Mouse (Mus musculus) layer of hippocampus, postnatal 14 days (tissue): ENCODE data around the gene Wee1. TPM values are rescaled to one million over a fixed set of nuclear protein-coding genes. Genes with fewer than 3 reads are reported as not detected.
"Not testable (repeated sequence)": the region's sequence is repeated elsewhere in the genome, so short reads cannot be mapped to it uniquely, and the experiment has no call there.

ENCODE experiments used
- DNase-seq, 2 experiments: peaks; one replicate each; pipeline ENCODE4 v3.0.0; 2021 to 2022; ENCODE audit warnings: low spot score in 2 of 2, mixed read lengths in 1 of 2
- total RNA-seq, 2 experiments: library from RNA; stranded (reverse); gene quantifications; 2 replicates each; pipeline ENCODE4 v1.2.3; 2021

The Wee1 gene
- total RNA-seq, 2 experiments from 2014 or later, result 12.9 to 13.0 TPM

DNA sequence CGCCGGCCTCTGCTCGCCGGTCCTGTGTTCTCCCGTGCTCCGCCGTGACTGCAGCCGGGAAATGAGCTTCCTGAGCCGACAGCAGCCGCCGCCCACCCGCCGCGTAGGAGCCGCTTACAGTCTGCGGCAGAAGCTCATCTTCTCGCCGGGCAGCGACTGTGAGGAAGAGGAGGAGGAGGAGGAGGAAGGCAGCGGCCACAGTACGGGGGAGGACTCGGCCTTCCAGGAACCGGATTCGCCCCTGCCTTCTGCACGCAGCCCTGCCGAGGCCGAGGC, 381 bp downstream of the Wee1 start:
- DNase-seq, result no peak

GRCm38 (mm10) chr7:110122565-110123422, 948 bp downstream of the Wee1 start:
- peak; percentile 41 to 48 for DNase-seq

- DNase-seq, result no peak
Observed at GRCm38 (mm10) chr7:110123844-110124555, 2.2 kb downstream of the Wee1 start.

GRCm38 (mm10) chr7:110128566-110128965, 6.7 kb downstream of the Wee1 start:
- no peak for DNase-seq

GRCm38 (mm10) chr7:110132272-110132671, 10.4 kb downstream of the Wee1 start:
- not testable (repeated sequence) for DNase-seq

- no peak for DNase-seq
Observed at GRCm38 (mm10) chr7:110133988-110134387, 12.1 kb downstream of the Wee1 start.

GRCm38 (mm10) chr7:110138538-110138937, 16.7 kb downstream of the Wee1 start:
- DNase-seq, result no peak

DNA sequence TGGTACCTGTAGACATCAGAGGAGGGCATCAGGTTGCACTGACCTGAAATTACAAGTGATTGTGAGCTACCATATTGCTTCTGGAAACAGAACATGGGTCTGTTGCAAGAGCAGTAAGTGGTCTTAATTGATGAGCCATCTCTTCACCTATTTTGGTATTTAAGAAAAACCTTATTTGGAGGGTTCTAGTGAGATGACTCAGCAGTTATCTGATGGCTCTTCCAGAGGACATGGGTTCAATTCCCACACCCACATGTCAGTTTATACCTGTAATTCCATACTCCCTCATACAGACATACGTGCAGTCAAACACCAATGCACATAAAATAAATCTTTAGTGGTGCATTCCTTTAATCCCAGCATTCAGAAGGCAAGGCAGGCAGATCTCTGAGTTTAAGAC, 22.0 kb downstream of the Wee1 start:
- DNase-seq, result no peak

- no peak for DNase-seq
Observed at GRCm38 (mm10) chr7:110152891-110153290, 31.0 kb downstream of the Wee1 start.

- no peak for DNase-seq
Observed at GRCm38 (mm10) chr7:110156712-110157260, 34.9 kb downstream of the Wee1 start.

- DNase-seq, result no peak
Observed at GRCm38 (mm10) chr7:110157261-110157910, 35.5 kb downstream of the Wee1 start.

- no peak for DNase-seq
Observed at GRCm38 (mm10) chr7:110158073-110158472, 36.2 kb downstream of the Wee1 start.

DNA sequence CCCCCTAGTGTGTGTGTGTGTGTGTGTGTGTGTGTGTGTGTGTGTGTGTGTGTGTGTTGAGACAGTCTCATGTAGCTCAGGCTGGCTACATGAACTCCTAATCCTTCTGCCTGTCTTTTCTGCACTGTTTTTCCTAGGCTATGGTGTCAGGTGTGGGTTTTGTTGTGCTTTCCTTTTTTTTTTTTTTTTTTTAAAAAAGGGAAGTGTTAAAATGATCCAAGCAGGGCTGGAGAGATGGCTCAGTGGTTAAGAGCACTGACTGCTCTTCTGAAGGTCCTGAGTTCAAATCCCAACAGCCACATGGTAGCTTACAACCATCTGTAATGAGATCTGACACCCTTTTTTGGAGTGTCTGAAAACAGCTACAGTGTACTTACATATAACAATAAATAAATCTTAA, 38.3 kb downstream of the Wee1 start:
- DNase-seq, result not testable (repeated sequence)

- no peak for DNase-seq
Observed at GRCm38 (mm10) chr7:110160601-110161000, 38.8 kb downstream of the Wee1 start.

DNA sequence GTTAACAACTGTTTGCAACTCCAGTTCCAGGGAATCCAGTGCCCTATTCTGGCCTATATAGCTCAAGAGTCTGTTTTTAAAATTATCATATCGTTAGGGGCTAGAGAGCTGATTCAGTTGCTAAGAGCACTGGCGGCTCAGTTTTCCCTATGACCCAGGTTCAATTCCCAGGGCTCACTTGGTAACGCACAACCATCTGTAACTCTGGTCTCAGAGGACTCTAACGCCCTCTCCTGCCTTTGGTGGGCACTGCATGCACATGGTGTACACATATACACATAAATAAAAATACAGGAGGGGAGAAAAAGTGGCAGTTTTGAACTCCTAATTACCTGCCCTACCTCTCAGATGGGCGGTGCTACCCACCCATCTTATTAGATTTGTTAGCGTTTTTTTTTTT, 41.2 kb downstream of the Wee1 start:
- DNase-seq, result no peak

- peak; percentile 77 for DNase-seq
Observed at GRCm38 (mm10) chr7:110164103-110164681, 42.3 kb downstream of the Wee1 start.

GRCm38 (mm10) chr7:110164712-110165122, 42.9 kb downstream of the Wee1 start:
- DNase-seq, result peak; percentile 89 to 92

- no peak for DNase-seq
Observed at GRCm38 (mm10) chr7:110166233-110166632, 44.4 kb downstream of the Wee1 start.

- DNase-seq, result no peak
Observed at GRCm38 (mm10) chr7:110179208-110179607, 57.4 kb downstream of the Wee1 start.

GRCm38 (mm10) chr7:110180613-110181012, 58.8 kb downstream of the Wee1 start:
- DNase-seq, result no peak

- DNase-seq, result no peak
Observed at GRCm38 (mm10) chr7:110181446-110181845, 59.6 kb downstream of the Wee1 start.
